Mouse (Mus musculus) ES-E14 (cell line): ENCODE results near the gene Trcg1.

ENCODE experiments used
- CHD2 ChIP-seq: IDR thresholded peaks from 2 replicates; pipeline ENCODE4 v1.6.1; 2014; ENCODE audit warnings: mild to moderate bottlenecking, low read depth, low read length, inconsistent platforms
- HCFC1 ChIP-seq: IDR thresholded peaks from 2 replicates; pipeline ENCODE4 v1.6.1; 2012; ENCODE audit warnings: low read length, inconsistent platforms, borderline replicate concordance; ENCODE audit not compliant: insufficient read depth
- MAFK ChIP-seq: IDR thresholded peaks from 2 replicates; pipeline ENCODE4 v1.6.1; 2014; ENCODE audit warnings: mild to moderate bottlenecking, low read depth, low read length, inconsistent platforms; ENCODE audit not compliant: insufficient read depth
- ZC3H11A ChIP-seq: IDR thresholded peaks from 2 replicates; pipeline ENCODE4 v1.6.1; 2012; ENCODE audit warnings: low read depth, mild to moderate bottlenecking, inconsistent platforms, low read length, borderline replicate concordance
- ZNF384 ChIP-seq: IDR thresholded peaks from 2 replicates; pipeline ENCODE4 v1.6.1; 2012; ENCODE audit warnings: low read depth, low read length, inconsistent platforms

- TF ChIP-seq ZC3H11A (no peak), HCFC1 (no peak), MAFK (no peak), CHD2 (no peak), ZNF384 (no peak)
These were observed 50.8 kb downstream of the Trcg1 start for GRCm38 (mm10) chr9:57287183-57287582.
